Mouse (Mus musculus) embryonic facial prominence, embryonic 11.5 days (tissue): ENCODE data around the gene Gsg1. TPM values are rescaled to one million over a fixed set of nuclear protein-coding genes. Genes with fewer than 3 reads are reported as not detected.

ENCODE experiments used
- ATAC-seq: fragments of 200-750 bp; cut with Nextera tagmentation; replicated peaks from 2 replicates; pipeline ENCODE4 v1.8.0; 2017; ENCODE audit warnings: low read depth; ENCODE audit not compliant: insufficient number of reproducible peaks, low FRiP score, low TSS enrichment
- DNase-seq: peaks from one replicate; pipeline ENCODE4 v3.0.0-alpha.2; 2015; ENCODE audit warnings: low spot score
- H3K27ac ChIP-seq: fragments of 300-500 bp; sonication (generic); replicated peaks from 2 replicates; pipeline ENCODE4 v1.5.1; 2014; ENCODE audit warnings: mild to moderate bottlenecking, low read depth, low read length, control low read depth
- H3K27me3 ChIP-seq: fragments of 300-500 bp; sonication (generic); 2 replicates; pipeline ENCODE4 v1.6.1; 2014; ENCODE audit warnings: mild to moderate bottlenecking, low read length, moderate library complexity, mixed read lengths; ENCODE audit not compliant: control insufficient read depth, insufficient read depth
- H3K36me3 ChIP-seq: fragments of 300-500 bp; sonication (generic); replicated peaks from 2 replicates; pipeline ENCODE4 v1.6.1; 2014; ENCODE audit warnings: low read depth, mild to moderate bottlenecking, low read length, moderate library complexity, mixed read lengths; ENCODE audit not compliant: control insufficient read depth, insufficient read depth
- H3K4me1 ChIP-seq: fragments of 300-500 bp; sonication (generic); 2 replicates; pipeline ENCODE4 v1.6.1; 2014; ENCODE audit warnings: low read length, mixed read lengths; ENCODE audit not compliant: control insufficient read depth, insufficient read depth
- H3K4me2 ChIP-seq: fragments of 300-500 bp; sonication (generic); 2 replicates; pipeline ENCODE4 v1.6.1; 2014; ENCODE audit warnings: low read depth, mild to moderate bottlenecking, control low read depth, low read length, moderate library complexity
- H3K4me3 ChIP-seq: fragments of 300-500 bp; sonication (generic); 2 replicates; pipeline ENCODE4 v1.5.1; 2014; ENCODE audit warnings: low read depth, low read length, control low read depth
- H3K9ac ChIP-seq: fragments of 300-500 bp; sonication (generic); replicated peaks from 2 replicates; pipeline ENCODE4 v1.6.1; 2014; ENCODE audit warnings: mild to moderate bottlenecking, control low read depth, low read length
- H3K9me3 ChIP-seq: fragments of 300-500 bp; sonication (generic); replicated peaks from 2 replicates; pipeline ENCODE4 v1.6.1; 2016; ENCODE audit warnings: mild to moderate bottlenecking, low read length, inconsistent platforms, mixed read lengths; ENCODE audit not compliant: control insufficient read depth
- WGBS: fragments of 180-500 bp; shearing (Covaris S2); extraction: QIAGEN DNeasy Blood & Tissue Kit; methylation state at CpG from one replicate; pipeline ENCODE4 v1.1.7; 2014; 5-methylcytosine and 5-hydroxymethylcytosine counted together
- polyA plus RNA-seq: library from polyadenylated mRNA; unstranded; fragments of >200 nt; fragmentation: Nextera tagmentation; extraction: Ambion mirVana; gene quantifications from 2 replicates; pipeline ENCODE4 v1.2.1, GENCODE M21; 2014

Gene Gsg1
- polyA plus RNA-seq, result 0.46 TPM in 1 of 2 replicates, not detected in the other

DNA sequence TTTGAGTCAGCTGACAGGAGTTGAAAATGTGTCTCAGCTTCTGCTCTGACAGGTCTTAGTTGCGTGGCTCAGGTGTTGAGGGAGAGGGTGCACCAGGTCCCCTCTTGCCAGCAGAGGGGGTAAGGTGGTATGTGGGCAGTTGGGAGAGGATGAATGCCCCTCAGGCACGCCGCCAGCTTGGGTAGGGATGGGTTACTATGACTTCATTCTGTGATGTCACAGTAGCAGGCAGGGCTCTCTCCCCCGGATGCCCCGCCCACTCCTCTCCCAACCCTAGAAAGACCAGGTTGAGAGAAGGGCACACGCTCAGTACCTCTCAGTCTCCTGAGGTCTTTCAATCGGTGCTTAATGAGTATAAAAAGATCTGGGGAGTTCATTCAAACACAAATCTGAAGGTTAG is at the start of gene Gsg1:
Gene Gsg1 (minus strand): TSS at position 199 of the 400 bp plus-strand sequence.
- peaks cover 3% of the 10 kb centered on the region for H3K4me1 ChIP-seq
- H3K36me3 ChIP-seq, result no peaks in the 10 kb centered on the region
- H3K9me3 ChIP-seq, result no peaks in the 10 kb centered on the region
- H3K27me3 ChIP-seq, result no peaks in the 10 kb centered on the region; the same call in 1 of the 2 replicates
- WGBS, result 85% methylated on average over 7 of the region's 7 CpGs
- no peak within 1 kb of the TSS for H3K4me3 ChIP-seq
- no peak within 1 kb of the TSS for H3K27ac ChIP-seq
- DNase-seq (no peak), ATAC-seq (no peak)
- H3K9ac ChIP-seq, result no peak within 1 kb of the TSS
- H3K4me2 ChIP-seq, result no peak within 1 kb of the TSS

GRCm38 (mm10) chr6:135302421-135303125 is 48.4 kb upstream of the Gsg1 start:
- H3K4me1 ChIP-seq, result no peaks in the 10 kb centered on the region
- H3K4me2 ChIP-seq, result no peak overlapping the region
- 82% methylated on average over 10 of the region's 10 CpGs for WGBS
- no peak overlapping the region for H3K9ac ChIP-seq
- DNase-seq, result no peak
- no peaks in the 10 kb centered on the region for H3K27me3 ChIP-seq
- H3K36me3 ChIP-seq, result no peaks in the 10 kb centered on the region
- H3K4me3 ChIP-seq, result no peak overlapping the region
- H3K27ac ChIP-seq, result no peak overlapping the region
- ATAC-seq, result no peak
- H3K9me3 ChIP-seq, result no peaks in the 10 kb centered on the region

DNA sequence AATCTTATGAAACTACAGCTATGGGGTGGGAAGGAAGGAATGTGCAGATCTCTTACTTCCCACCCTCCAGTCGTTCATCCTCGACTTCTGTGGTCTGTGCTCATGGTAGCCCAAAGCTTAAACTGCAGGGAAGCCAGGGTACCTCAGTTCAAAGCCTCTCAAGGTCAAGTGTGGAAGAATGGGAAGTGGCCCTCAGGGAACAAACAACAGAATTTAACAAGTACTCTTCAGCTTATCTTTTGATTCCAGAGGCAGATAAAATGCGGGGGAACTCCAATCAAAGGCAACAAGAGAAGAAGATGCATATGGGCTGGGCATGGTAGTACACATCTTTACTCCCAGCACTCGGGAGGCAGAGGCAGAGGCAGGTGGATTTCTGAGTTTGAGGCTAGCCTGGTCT is 46.3 kb upstream of the Gsg1 start:
- Histone ChIP-seq H3K27ac (no peak overlapping the region), H3K9ac (no peak overlapping the region), H3K4me1 (no peaks in the 10 kb centered on the region), H3K4me2 (no peak overlapping the region), H3K9me3 (no peaks in the 10 kb centered on the region), H3K4me3 (no peak overlapping the region), H3K27me3 (no peaks in the 10 kb centered on the region), H3K36me3 (no peaks in the 10 kb centered on the region)
- ATAC-seq (no peak), DNase-seq (no peak)
- 84% methylated on average over 4 of the region's 4 CpGs for WGBS

GRCm38 (mm10) chr6:135299024-135299550 is 44.9 kb upstream of the Gsg1 start:
- Histone ChIP-seq H3K36me3 (no peaks in the 10 kb centered on the region), H3K4me3 (no peak overlapping the region), H3K27ac (no peak overlapping the region), H3K9me3 (no peaks in the 10 kb centered on the region), H3K4me2 (no peak overlapping the region), H3K27me3 (no peaks in the 10 kb centered on the region), H3K9ac (no peak overlapping the region), H3K4me1 (no peaks in the 10 kb centered on the region; the same call in 1 of the 2 replicates)
- ATAC-seq, result no peak
- no peak for DNase-seq
- WGBS, result 87% methylated on average over 7 of the region's 7 CpGs

GRCm38 (mm10) chr6:135297570-135297969 is 43.4 kb upstream of the Gsg1 start:
- ATAC-seq (no peak), DNase-seq (no peak)
- no peak overlapping the region for H3K9ac ChIP-seq
- no peak overlapping the region for H3K27ac ChIP-seq
- H3K9me3 ChIP-seq, result no peaks in the 10 kb centered on the region
- WGBS, result 85% methylated on average over 7 of the region's 7 CpGs
- no peaks in the 10 kb centered on the region for H3K36me3 ChIP-seq
- H3K4me1 ChIP-seq, result no peaks in the 10 kb centered on the region; the same call in 1 of the 2 replicates
- H3K27me3 ChIP-seq, result no peaks in the 10 kb centered on the region
- no peak overlapping the region for H3K4me2 ChIP-seq
- H3K4me3 ChIP-seq, result no peak overlapping the region

DNA sequence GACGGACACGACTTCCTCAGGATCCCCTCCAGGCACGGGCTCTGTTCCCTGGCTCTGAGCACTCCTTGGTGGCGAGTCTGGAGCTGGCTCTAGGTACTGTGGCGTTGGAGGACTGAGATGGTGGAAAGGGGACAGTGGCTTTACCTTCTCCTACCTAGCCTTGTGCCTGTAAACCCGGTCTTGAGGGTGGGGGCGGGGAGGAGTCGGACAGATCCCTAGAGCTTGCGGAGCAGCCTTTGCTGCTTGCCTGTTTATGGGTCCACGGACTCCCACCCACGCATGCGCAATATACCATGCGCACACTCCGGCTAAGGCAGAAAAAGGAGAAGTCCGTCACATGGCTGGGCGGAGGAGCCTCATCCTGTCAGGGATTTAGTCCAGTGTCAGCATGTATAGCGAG is 42.1 kb upstream of the Gsg1 start:
- H3K9me3 ChIP-seq, result no peaks in the 10 kb centered on the region
- 72% methylated on average over 17 of the region's 17 CpGs for WGBS
- ATAC-seq, result 0 out of 2 replicates have a peak, but pooled peaks have one; percentile 34
- DNase-seq, result no peak
- no peak overlapping the region for H3K27ac ChIP-seq
- no peak overlapping the region for H3K4me3 ChIP-seq
- H3K9ac ChIP-seq, result no peak overlapping the region
- H3K4me1 ChIP-seq, result no peaks in the 10 kb centered on the region; the same call in 1 of the 2 replicates
- H3K27me3 ChIP-seq, result no peaks in the 10 kb centered on the region
- no peak overlapping the region for H3K4me2 ChIP-seq
- H3K36me3 ChIP-seq, result no peaks in the 10 kb centered on the region

DNA sequence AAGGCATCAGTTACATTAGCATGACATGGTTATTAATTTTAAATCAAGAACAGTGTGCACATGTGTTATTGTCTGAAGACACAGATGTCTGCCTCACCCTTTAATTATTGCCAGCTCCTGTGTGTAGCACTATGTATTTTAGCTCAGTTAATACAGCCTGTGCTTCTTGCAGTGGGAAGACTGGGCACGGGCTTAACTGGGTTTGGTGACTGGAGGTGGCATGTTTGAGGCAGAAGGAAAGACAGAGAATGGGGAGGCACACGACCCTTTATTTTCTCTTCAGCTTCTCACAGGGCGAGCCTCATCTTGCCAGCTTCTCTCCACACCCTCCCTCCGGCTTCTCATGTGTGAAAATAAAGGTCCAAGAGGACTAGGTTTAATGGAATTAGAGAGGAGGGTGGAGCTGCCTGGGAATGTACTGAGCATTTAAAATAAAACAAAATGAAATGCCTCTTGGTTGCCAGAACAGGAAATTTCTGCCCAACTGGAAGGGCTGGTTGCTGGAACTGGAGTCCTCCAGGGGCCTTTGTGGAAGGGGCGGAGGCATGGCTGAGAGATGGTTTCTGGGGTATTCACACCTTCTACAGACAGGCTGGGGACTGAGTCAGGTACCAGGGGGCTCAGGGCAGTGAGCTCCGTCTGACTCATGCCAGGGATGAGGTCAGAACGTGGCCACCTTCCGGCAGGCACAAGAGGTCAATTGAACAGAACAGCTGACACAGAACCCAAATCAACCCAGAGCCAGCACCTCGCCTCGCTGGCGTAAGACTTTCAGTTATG is 41.1 kb upstream of the Gsg1 start:
- peak; percentile 33 for DNase-seq
- no peak for ATAC-seq
- no peak overlapping the region for H3K27ac ChIP-seq

GRCm38 (mm10) chr6:135294150-135294549 is 40.0 kb upstream of the Gsg1 start:
- H3K36me3 ChIP-seq, result no peaks in the 10 kb centered on the region
- ATAC-seq (no peak), DNase-seq (no peak)
- no peaks in the 10 kb centered on the region; the same call in 1 of the 2 replicates for H3K4me1 ChIP-seq
- H3K4me3 ChIP-seq, result no peak overlapping the region
- H3K9me3 ChIP-seq, result no peaks in the 10 kb centered on the region
- H3K27me3 ChIP-seq, result no peaks in the 10 kb centered on the region
- H3K4me2 ChIP-seq, result no peak overlapping the region
- no peak overlapping the region for H3K27ac ChIP-seq
- 88% methylated on average over 6 of the region's 6 CpGs for WGBS
- H3K9ac ChIP-seq, result no peak overlapping the region

More for the DNA sequence above, 41.1 kb upstream of the Gsg1 start:
- Histone ChIP-seq H3K9me3 (no peaks in the 10 kb centered on the region), H3K4me2 (no peak overlapping the region), H3K4me1 (no peaks in the 10 kb centered on the region; the same call in 1 of the 2 replicates), H3K9ac (no peak overlapping the region), H3K4me3 (no peak overlapping the region), H3K27me3 (no peaks in the 10 kb centered on the region), H3K36me3 (no peaks in the 10 kb centered on the region)
- WGBS, result 63% methylated on average over 11 of the region's 11 CpGs
